Mouse (Mus musculus) kidney, adult 9 months (tissue): ENCODE data around the gene Sarm1.

ENCODE experiments used
- DNase-seq: peaks from one replicate; pipeline ENCODE4 v3.0.0; 2022

Gene Sarm1

DNA sequence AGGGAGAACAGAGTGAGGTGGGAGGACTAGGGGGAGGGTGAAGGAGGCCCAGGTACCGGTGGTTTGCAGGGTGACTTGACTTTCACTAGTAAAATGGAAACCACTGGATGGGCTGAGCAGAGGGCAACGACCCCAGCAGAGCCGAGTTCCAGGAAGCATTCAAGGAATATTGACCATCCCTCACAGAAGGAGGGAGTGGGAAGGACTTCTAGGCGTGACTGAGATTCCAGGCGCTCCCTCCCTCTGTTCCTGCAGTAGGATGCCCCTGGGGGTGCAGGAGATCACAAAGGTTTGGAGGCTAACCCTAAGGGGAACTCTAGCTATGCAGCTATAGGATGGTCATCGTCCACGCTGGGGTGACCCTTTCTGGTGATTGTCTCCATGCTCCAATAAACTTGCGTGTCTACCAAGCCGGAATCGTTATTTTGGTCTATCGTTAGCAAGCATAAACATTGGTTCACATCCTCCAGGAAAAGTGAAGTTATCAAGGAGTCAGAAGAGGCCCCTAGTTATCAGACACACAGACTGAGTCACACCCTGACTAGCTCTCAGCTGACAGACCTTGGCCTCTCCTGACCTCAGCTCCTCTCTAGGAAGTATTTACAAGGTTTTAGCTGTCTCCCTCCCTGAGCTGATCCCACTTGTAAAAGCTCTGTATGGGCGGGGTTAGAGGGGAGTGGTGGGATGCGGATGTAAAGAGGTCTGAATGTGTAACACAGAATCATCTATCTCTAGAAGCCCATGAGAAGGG, 34.1 kb downstream of the Sarm1 start:
- DNase-seq = no peak

DNA sequence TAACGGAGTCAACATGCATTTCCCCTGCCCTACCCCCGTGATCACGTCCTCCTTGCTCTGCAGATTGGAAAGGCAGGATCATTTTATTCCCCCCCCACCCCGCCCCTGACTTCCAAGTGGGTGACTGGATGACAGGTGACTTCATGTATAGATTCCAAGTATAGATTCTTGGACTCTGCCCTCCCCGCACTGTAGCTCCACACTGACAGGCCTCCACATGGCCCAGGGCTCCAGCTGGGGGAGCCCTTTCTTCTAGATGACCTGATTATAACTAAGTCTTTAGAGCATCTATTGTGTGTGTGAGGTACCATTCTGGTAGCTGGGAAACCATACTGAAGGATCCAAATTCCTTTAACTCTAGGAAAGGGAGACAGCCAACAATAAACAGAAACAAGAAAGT, 34.9 kb downstream of the Sarm1 start:
- no peak for DNase-seq

DNA sequence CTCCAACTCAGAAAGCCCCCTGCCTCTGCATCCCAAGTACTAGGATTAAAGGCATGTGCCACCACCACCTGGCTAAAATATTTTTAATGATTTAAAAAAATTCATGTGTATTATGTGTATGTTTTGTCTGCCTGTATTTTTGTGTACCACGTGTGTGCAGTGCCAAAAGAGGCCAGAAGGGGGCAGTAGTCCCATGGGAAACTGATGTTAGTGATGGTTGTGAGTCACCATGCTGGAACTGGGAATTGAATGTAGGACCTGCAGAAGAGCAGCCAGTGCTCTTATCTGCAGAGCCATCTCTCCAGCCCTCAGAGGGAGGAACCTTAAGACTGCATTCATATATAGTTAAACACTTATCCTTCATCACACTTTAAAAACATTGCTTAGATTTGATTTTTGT, 35.7 kb downstream of the Sarm1 start:
- no peak for DNase-seq

DNA sequence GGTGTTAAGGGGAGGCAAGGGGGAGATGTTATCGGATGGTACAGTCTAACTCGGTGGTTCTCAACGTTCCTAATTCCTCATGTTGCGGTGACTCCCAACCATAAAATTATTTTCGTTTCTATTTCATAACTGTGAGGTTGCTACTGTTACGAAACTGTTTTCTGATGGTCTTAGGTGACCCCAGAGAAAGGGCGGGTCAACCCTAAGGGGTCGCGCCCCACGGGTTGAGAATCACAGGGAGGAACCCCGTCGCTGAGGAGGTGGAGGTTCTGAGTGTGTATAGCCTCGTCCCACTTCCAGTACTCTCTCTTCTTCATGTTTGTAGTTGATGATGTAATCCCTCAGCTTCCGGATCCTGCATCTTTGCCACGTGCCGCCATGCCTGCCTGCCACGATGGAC, 38.8 kb downstream of the Sarm1 start:
- no peak for DNase-seq

DNA sequence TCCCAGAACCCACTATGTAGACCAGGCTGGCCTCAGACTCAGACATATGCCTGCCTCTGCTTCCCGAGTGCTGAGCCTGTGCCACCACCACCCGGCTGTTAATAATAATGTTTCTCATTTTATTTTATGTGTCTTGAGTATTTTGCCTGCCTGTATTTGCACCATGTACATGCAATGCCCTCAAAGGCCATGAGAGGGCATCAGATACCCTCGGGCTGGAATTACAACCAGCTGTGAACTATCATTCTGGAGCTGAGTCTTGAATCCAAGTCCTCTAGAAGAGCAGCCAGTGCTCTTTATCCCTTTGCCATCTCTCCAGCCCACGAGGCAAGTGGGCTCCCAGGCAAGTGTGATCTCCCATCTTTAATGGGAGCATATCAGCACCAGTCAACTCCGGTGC, 42.2 kb downstream of the Sarm1 start:
- DNase-seq = peak; percentile 65

DNA sequence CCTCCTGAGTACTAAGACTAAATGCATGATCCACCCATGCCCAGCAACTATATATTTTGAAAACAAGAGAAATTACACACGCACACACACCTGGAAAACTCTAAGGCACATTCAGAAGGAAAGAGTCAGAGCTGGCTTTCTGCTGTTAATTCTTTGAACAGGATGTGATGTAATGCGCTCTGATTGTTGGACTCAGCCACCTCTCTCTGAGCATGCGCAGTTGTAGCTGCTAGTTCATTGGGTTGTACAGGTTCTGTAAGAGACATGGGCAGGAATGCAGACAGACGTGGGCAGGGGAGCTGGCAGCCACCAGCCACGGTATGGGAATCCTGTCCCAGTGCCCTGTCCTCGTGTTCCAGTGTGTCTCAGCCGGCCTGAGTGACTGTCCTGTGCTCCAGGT, 43.3 kb downstream of the Sarm1 start:
- DNase-seq = no peak

DNA sequence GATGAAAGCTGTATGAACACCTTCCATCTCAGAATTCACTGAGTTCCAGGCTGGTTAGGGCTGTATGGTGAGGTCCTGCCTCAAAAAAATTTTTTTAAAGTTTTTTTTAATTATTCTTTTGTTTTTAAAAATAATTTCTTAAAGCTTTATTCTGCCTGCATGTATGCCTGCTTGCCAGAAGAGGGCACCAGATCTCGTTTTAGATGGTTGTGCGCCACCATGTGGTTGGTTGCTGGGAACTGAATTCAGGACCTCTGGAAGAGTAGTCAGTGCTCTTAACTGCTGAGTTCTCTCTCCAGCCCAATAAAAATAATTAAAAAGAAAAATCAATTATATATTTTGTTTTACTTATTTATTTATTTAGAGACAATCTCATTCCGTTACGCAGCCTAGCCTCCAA, 43.9 kb downstream of the Sarm1 start:
- peak; percentile 74 for DNase-seq

DNA sequence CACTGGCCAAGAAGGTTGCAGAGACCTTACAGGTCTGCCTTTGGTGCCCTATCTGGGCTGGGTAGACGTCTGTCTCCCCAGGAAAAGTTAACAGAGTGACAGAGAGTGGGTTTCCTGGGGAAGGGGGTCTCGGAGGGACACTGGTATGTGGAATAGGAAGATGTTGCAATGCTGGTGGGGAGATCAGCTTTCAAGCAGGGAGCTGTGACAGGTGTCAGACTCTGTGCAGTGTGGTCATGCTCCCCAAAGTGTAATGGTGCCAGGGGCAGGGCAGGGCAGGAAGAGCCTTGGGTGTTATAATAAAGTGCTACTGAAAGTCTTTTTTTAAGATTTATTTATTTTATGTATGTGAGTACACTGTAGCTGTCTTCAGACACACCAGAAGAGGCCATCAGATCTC, 47.2 kb downstream of the Sarm1 start:
- DNase-seq = no peak

DNA sequence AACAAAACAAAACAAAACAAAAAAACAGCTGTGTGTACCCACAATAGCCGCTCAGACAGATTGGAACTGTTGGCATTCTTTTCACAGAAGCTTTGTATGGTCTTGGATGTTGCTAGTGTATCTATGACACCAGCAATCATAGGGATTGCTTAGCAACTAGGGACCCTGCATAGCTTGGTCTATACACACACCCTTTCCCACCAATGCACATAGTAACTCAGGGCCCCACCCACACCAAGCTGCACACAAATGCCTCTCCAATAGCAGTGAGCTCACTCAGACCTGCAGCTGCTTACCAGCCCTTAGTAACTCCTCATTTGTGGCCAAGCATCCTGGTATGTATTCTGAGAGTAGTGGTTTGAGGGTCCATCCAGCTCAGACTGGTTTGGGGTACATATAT, 49.3 kb downstream of the Sarm1 start:
- no peak for DNase-seq

DNA sequence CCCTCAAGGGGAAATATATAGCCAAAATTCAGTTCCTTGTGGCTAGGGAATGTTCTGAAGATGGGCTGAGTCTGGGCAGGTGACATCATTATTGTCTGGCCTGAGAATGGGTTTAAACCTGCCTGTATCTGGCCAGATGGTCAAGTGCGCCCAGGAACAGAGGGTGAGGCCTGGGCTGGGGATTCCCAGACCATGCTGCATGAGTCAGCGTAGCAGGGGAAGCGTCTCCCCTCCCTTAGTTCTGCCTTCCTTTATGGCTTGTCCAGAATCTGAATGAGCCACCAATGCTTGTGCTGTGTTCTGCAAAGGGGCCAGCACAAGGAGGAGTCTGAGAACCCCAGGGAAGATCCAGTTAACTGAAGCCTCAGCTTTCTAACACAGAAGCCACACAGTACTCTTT, 50.4 kb downstream of the Sarm1 start:
- no peak for DNase-seq

DNA sequence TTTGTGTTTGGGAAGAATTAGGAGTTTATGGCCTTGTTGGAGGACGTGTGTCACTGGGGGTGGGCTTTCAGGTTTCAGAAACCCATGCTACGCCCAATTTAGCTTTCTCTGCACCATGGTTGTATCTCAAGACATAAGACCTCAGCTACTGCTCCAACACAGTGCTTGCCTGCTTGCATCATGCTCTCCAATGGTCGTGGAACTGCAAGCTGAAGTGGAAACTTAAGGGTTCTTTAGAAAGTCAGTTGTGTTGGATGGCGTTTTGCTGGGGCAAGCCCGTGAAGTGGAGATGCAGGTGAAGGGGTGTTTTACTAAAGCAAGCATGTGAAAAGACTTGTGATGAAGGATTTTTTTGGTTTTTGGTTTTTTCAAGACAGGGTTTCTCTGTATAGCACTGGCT, 54.4 kb downstream of the Sarm1 start:
- no peak for DNase-seq

DNA sequence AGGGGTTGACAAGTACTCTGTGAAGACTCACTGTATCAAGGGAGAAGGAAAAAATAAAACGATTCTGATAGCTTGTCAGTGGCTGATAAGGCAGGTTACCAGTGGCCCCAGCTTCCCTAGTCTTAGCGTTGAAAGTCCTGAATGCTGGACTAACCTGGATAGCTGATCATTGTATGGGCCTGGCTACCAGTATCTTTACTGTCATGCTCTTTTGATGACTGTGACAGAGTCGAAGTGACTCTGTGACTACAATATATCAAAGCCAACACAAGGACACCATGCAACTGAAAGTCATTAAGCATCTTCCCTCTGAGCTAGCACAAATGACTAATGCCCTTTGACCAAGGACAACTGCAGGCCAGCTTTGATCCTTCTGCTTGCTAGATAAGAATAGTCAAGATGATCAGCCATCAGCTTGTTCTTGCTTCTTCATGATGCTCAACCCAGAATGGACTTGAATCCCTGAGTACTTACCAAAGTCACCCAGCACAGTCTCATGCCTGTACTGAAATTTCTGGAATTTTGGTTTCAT, 59.1 kb downstream of the Sarm1 start:
- DNase-seq = no peak

DNA sequence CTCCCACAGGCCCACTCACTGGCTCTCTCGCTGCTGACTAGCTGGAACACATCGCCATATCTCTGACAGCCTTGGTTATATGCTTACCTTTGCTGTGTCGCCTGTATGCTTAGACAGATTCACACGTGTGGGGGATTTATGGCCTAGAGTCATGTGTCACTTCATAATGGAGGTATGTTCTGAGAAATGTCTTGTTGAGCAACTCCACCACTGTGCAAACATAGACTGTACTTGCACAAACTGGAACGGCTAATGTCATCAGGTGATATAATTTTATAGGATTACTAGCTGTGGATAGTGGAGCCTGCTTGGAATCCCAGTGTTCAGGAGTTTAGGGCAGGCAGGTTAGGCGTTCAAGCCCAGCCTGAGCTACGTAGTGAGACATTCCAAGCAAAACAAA, 60.4 kb downstream of the Sarm1 start:
- no peak for DNase-seq

DNA sequence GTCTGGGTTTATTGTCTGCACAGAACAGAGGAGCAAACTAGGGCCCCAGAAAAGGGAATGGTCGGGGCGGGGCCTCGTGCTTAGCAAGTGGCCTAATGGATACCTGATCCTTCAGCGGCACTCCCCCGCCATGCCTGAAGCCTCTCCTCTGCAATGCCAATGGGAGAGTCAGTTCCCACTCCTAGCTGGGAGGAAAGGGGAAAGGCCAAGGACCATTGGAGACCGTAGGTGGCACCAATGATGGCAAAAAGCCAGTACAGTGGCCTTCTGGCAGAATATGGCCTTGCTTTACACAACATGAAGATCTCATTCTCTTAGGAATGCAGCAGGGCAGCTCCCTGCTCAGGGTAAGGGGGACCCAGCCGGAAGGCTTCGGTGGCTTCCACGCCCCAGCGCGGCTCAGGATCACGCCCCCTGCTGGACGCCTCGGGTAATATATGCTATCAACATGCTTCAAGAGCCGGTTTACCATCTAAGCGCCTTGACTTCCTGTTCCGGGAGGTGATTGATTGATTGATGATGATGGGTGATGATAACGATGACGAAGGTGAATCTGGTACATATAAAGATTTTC, 61.7 kb downstream of the Sarm1 start:
- peak; percentile 60 for DNase-seq

DNA sequence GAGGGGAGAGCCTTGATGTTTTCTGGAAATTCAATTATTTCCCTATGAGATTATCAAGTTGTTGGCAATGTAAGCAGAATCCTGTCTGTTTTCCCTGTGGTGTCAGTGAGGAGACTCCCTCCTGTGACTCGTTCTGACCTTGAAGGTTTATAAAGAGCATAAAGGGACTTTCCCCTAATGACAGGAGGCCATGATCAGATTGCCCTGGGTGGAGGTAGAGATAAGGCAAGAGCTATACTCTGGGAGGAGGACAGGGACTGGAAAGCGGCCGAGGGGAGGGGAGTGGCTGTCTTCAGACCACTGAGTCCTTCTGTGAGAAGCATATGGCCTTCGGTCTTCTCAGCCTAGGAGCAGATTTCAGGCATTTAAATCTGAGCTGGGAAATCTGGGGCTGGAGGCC, 63.5 kb downstream of the Sarm1 start:
- DNase-seq = no peak

DNA sequence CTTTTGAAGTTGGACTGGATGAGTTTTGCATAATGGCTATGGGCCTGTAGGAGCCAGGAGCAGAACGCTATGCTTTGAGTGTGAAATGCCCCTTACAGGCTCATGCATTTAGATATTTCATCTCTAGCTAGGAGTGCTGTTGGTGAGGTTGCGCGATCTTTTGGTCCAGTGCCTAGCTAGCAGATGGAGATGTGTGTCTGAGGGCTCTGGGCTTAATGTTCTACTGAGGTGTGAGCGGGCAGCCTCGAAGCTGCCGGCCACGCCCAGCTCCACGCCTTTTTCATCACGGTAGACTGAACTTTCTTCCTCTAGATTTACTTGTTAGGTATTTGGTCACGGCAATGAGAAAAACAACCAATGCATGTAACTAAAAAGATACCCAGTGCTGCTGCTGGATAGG, 66.4 kb downstream of the Sarm1 start:
- DNase-seq = peak; percentile 85

DNA sequence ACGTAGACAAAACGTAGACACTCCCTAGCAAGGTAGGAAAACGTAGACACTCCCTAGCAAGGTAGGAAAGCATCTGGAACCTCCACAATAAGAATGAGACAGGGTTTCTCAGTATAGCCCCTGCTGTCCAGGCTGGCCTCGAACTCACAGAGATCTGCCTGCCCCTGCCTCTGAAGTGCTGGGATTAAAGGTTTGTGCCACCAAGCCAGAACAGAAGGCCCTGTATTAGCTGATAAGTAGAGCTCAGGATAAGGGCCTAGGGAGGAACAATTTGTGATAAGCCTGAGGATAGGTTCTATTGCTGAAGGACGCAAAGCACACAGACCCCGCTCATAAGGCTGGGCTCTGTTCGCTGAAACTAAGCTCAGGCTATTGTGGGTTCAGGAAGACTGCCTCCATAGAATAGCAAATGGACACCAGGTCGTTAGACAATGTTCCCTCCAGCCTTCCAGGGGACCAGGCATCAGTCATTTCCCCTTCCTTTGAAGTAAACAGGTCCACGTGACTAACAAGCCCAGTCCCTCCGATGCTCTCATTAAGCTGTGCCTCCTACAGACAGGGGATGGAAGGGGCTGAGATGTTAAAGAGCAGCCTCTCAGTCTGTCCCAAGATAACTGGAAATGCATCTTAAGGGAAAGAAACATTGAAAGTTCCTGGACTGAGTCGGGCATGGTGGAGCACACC, 67.2 kb downstream of the Sarm1 start:
- no peak for DNase-seq

DNA sequence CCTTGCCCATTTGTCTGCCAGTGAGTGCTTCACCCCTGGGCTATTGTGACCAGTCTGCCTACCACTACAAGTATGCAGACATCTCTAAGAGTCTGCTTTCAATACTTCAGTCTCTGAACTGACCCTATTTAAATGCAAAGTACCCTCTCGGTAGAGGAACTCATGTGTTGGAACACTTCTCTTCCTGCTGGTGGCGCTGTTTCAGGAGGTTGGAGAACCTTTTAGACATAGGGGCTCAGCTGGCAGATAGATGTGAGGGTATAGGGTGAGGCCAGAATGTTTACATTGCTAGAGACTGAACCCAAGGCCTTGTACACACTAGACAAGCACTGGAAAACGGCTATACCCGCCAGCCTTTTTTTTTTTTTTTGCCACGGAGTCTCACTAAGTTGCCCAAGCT, 69.2 kb downstream of the Sarm1 start:
- no peak for DNase-seq

DNA sequence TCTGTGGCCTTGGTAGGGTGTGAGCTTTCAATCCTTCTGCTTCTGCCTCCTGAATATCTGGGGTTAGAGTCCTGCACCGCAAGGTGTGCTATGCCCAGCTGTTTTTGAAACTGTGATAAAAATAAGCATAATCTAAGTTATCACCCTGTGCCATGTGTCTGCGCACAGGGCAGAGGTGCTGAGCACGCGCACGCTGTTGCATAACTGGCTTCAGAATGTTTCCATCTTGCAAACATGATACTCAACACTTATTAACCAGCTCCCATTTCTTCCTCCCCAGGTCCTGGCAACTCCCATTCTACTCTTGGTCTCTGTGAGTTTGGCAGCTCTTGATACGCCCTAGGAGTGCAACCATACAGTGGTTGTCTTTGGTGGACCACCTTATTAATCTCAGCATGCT, 69.9 kb downstream of the Sarm1 start:
- DNase-seq = peak; percentile 81

DNA sequence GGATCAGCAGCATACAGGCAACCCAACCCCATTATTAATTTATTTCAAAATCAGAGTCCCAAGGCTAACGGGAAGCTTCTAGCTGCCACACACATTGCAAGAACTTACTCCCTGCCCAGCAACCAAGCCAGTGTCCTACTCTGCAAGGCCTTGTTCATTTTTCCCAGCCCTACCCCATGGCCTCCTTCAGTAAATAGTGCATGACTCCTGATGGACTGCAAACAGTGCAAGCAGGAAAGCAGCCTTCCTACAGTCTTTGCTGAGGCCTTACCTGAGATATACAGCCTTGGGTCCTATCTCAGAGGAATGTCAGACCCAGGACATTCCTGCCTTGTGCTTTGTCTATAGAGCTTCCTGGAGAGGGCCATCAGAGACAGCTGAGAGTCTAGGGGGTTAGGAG, 72.0 kb downstream of the Sarm1 start:
- no peak for DNase-seq

DNA sequence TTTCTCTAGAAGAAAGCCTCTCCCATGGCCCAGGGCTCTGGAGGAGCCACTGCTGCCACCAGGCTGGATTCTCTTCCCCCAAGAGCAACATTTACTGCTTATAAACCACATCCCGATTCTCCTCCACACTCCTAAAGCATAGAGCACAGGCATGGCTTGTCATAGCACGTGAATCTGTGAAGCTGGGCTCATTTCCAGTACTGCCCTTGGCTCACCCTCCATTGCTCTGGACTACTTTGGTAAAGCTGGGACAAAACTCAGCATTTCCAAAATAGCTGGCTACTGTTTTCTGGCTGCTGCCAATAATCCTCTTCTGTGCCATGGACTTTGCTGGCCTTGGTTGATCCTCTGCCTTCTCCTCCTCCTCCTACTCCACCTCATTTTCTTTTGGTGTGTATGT, 73.2 kb downstream of the Sarm1 start:
- DNase-seq = peak; percentile 77
